In the genomic region with DNA sequence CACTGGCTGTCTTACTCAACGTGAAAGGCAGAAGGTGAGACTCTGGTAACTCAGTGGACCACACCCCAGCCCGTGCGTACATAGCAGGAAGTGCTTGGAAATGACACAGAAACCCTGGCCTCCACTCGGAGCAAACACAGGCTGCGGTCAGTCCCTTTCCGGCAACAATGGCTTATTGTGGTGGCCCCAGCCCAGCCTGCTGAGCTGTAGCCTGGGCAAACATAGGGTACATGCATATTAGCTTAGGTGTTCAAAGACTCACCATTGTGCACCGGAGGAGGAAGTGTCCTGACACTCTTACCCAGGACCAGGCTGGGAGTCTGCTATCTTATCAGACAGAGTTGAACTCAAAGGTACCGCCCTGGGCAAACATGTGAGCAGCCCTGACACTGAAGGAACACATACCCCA, we compare ENCODE assay signal across 10 mouse cellular contexts. TPM values are rescaled to one million over a fixed set of nuclear protein-coding genes. Genes with fewer than 3 reads are reported as not detected.
DNase-seq lines count a peak whose midpoint lies in the region; ATAC-seq and TF ChIP-seq lines count a peak whose summit lies in the region.
"Had no signal": no experiment of that assay in that cellular context is flagged by ENCODE, and none has a peak within 500 bp of the region (broad histone marks: within the 10 kb centered on the region; RNA-seq: fewer than 3 reads in every experiment).

No protein-coding gene starts in this region.

- WGBS in midbrain, embryonic 11.5 days, result 70% methylated on average over 8 of the region's 8 CpGs
- WGBS in midbrain, embryonic 16.5 days, result 75% methylated on average over 8 of the region's 8 CpGs
- 2% methylated on average over 8 of the region's 8 CpGs for WGBS in liver, embryonic 16.5 days (ENCODE audit: insufficient replicate concordance)
- WGBS in small intestine, adult 2 months, result 13% methylated on average over 8 of the region's 8 CpGs

- TF ChIP-seq POLR2A in small intestine, adult 2 months (IDR thresholded peaks at IDR 0.05; ENCODE audit: low read depth, low read length), result no peak

- no peaks in the 10 kb centered on the region for H3K9me3 ChIP-seq in midbrain, embryonic 11.5 days (ENCODE audit: control insufficient read depth, low read length)
- no peaks in the 10 kb centered on the region for H3K9me3 ChIP-seq in midbrain, embryonic 16.5 days (replicated peaks; ENCODE audit: control insufficient read depth, low read length, poor library complexity, severe bottlenecking)
- no peaks in the 10 kb centered on the region for H3K9me3 ChIP-seq in liver, embryonic 16.5 days (replicated peaks; ENCODE audit: control insufficient read depth, low read length)

- peaks cover 8% of the 10 kb centered on the region for H3K4me1 ChIP-seq in midbrain, embryonic 11.5 days (ENCODE audit: control insufficient read depth, insufficient read depth, low read length)
- H3K4me1 ChIP-seq in midbrain, embryonic 16.5 days (ENCODE audit: control insufficient read depth, insufficient read depth, low read length), result peaks cover 10% of the 10 kb centered on the region
- peaks cover 32% of the 10 kb centered on the region for H3K4me1 ChIP-seq in liver, embryonic 16.5 days (ENCODE audit: control insufficient read depth, low read depth, low read length)
- H3K4me1 ChIP-seq in small intestine, adult 2 months (ENCODE audit: control insufficient read depth, insufficient read depth, insufficient read length, low read length), result peaks cover 53% of the 10 kb centered on the region

- H3K4me3 ChIP-seq in midbrain, embryonic 11.5 days (ENCODE audit: low read depth, low read length), result no peak overlapping the region
- no peak overlapping the region for H3K4me3 ChIP-seq in midbrain, embryonic 16.5 days (ENCODE audit: low read depth, low read length)
- H3K4me3 ChIP-seq in liver, embryonic 16.5 days (ENCODE audit: low read depth, low read length), result peak overlapping the region; percentile 9; the same call in 1 of the 2 replicates
- H3K4me3 ChIP-seq in small intestine, adult 2 months (ENCODE audit: low read depth, low read length), result peak overlapping the region; percentile 47

- H3K4me2 ChIP-seq in midbrain, embryonic 11.5 days, result no peak overlapping the region
- H3K4me2 ChIP-seq in midbrain, embryonic 16.5 days (ENCODE audit: low read length), result no peak overlapping the region
- H3K4me2 ChIP-seq in liver, embryonic 16.5 days (ENCODE audit: low read depth, low read length), result peak overlapping the region; percentile 38

- TF ChIP-seq CTCF in small intestine, adult 2 months (IDR thresholded peaks at IDR 0.05; ENCODE audit: extremely low read depth, insufficient read length, insufficient replicate concordance, low read depth, low read length), result no peak

- no peaks in the 10 kb centered on the region for H3K27me3 ChIP-seq in midbrain, embryonic 11.5 days (ENCODE audit: control insufficient read depth, insufficient read depth, low read length)
- no peaks in the 10 kb centered on the region; the same call in 1 of the 2 replicates for H3K27me3 ChIP-seq in midbrain, embryonic 16.5 days (ENCODE audit: control insufficient read depth, insufficient read depth, low read depth, low read length)
- no peaks in the 10 kb centered on the region for H3K27me3 ChIP-seq in liver, embryonic 16.5 days (ENCODE audit: control insufficient read depth, insufficient read depth, low read depth, low read length)
- no peaks in the 10 kb centered on the region for H3K27me3 ChIP-seq in small intestine, adult 2 months (ENCODE audit: control insufficient read depth, insufficient read depth, low read length)

- H3K9ac ChIP-seq in midbrain, embryonic 11.5 days (ENCODE audit: low read length), result no peak overlapping the region
- no peak overlapping the region for H3K9ac ChIP-seq in midbrain, embryonic 16.5 days (ENCODE audit: low read depth, low read length)
- H3K9ac ChIP-seq in liver, embryonic 16.5 days (ENCODE audit: low read depth, low read length), result no peak overlapping the region

- H3K27ac ChIP-seq in midbrain, embryonic 11.5 days (ENCODE audit: low read depth, low read length), result no peak overlapping the region
- no peak overlapping the region for H3K27ac ChIP-seq in midbrain, embryonic 16.5 days (ENCODE audit: low read length)
- H3K27ac ChIP-seq in liver, embryonic 16.5 days (ENCODE audit: low read length), result no peak overlapping the region
- peak overlapping the region; percentile 98 for H3K27ac ChIP-seq in small intestine, adult 2 months (ENCODE audit: insufficient read depth, low read depth, low read length)

- peak; percentile 72 for DNase-seq in midbrain, embryonic 11.5 days (ENCODE audit: low spot score, missing footprints)
- DNase-seq in thymus, postnatal 10 days (ENCODE audit: low spot score in 2 of 2), result no peak
- DNase-seq in left cerebral cortex, adult 11 months (ENCODE audit: low spot score), result no peak
- no peak for DNase-seq in gastrocnemius, postnatal 4 days (ENCODE audit: low spot score in 2 of 2)

- no peaks in the 10 kb centered on the region for H3K36me3 ChIP-seq in midbrain, embryonic 11.5 days (ENCODE audit: control insufficient read depth, insufficient read depth, low read length)
- no peaks in the 10 kb centered on the region for H3K36me3 ChIP-seq in midbrain, embryonic 16.5 days (ENCODE audit: control insufficient read depth, insufficient read depth, low read length)
- no peaks in the 10 kb centered on the region for H3K36me3 ChIP-seq in liver, embryonic 16.5 days (ENCODE audit: control insufficient read depth, insufficient read depth)
- no peaks in the 10 kb centered on the region for H3K36me3 ChIP-seq in small intestine, adult 2 months (ENCODE audit: control insufficient read depth, insufficient read depth, low read length)

- no peak for ATAC-seq in midbrain, embryonic 11.5 days (ENCODE audit: low FRiP score)
- ATAC-seq in midbrain, embryonic 16.5 days, result no peak
- peak; percentile 58 for ATAC-seq in activated CD4-positive, CD25-positive, alpha-beta regulatory T cell, adult 4 months
- ATAC-seq in liver, embryonic 16.5 days (ENCODE audit: low read depth), result no peak

RNA-seq across cellular contexts. Expression of gene Cables2, which starts 3.6 kb away (rescaled TPM):
- polyA plus RNA-seq in midbrain, embryonic 11.5 days (2014; fragmentation: Nextera tagmentation; extraction: Ambion mirVana), result 13.3 and 14.4 TPM in 2 replicates
- polyA plus RNA-seq in midbrain, embryonic 16.5 days (2015; fragmentation: Nextera tagmentation; extraction: Ambion mirVana), result 24.2 and 25.6 TPM in 2 replicates
- 1 to 10 TPM; 5.9 to 7.2 TPM for polyA plus RNA-seq in activated CD4-positive, CD25-positive, alpha-beta regulatory T cell, adult 4 months (2017; shearing (Covaris generic))
- polyA plus RNA-seq in liver, embryonic 16.5 days (2015; fragmentation: Nextera tagmentation; extraction: Ambion mirVana), result 1.3 and 1.7 TPM in 2 replicates
- polyA plus RNA-seq in small intestine, adult 2 months (2012; rRNA removed), result 15.3 and 32.0 TPM in 2 replicates
- total RNA-seq in gastrocnemius, postnatal 4 days (2021), result 10 to 100 TPM; 13.4 to 14.6 TPM

RNA-seq across cellular contexts. Expression of gene Rbbp8nl, which starts 12.8 kb away (rescaled TPM):
- polyA plus RNA-seq in midbrain, embryonic 11.5 days (2014; fragmentation: Nextera tagmentation; extraction: Ambion mirVana), result not detected in 2 replicates
- not detected in 2 replicates for polyA plus RNA-seq in midbrain, embryonic 16.5 days (2015; fragmentation: Nextera tagmentation; extraction: Ambion mirVana)
- polyA plus RNA-seq in activated CD4-positive, CD25-positive, alpha-beta regulatory T cell, adult 4 months (2017; shearing (Covaris generic)), result not detected
- polyA plus RNA-seq in liver, embryonic 16.5 days (2015; fragmentation: Nextera tagmentation; extraction: Ambion mirVana), result not detected in 2 replicates
- polyA plus RNA-seq in small intestine, adult 2 months (2012; rRNA removed), result 1.2 and 1.6 TPM in 2 replicates
- total RNA-seq in gastrocnemius, postnatal 4 days (2021), result not detected
- total RNA-seq: liver, adult 2 months had no signal
- polyA plus RNA-seq: heart, postnatal 0 days; liver, adult 2 months had no signal

RNA-seq across cellular contexts. Expression of gene Rps21, which starts 19.7 kb away (rescaled TPM):
- polyA plus RNA-seq in midbrain, embryonic 11.5 days (2014; fragmentation: Nextera tagmentation; extraction: Ambion mirVana), result 443 and 494 TPM in 2 replicates
- 295 and 298 TPM in 2 replicates for polyA plus RNA-seq in midbrain, embryonic 16.5 days (2015; fragmentation: Nextera tagmentation; extraction: Ambion mirVana)
- polyA plus RNA-seq in activated CD4-positive, CD25-positive, alpha-beta regulatory T cell, adult 4 months (2017; shearing (Covaris generic)), result 1,000 to 10,000 TPM; 1,181 to 1,680 TPM
- polyA plus RNA-seq in liver, embryonic 16.5 days (2015; fragmentation: Nextera tagmentation; extraction: Ambion mirVana), result 262 and 314 TPM in 2 replicates
- 2,052 and 2,413 TPM in 2 replicates for polyA plus RNA-seq in small intestine, adult 2 months (2012; rRNA removed)
- total RNA-seq in gastrocnemius, postnatal 4 days (2021), result 100 to 1,000 TPM; 786 to 791 TPM

RNA-seq across cellular contexts. Expression of gene Lama5, which starts 51.2 kb away (rescaled TPM):
- 3.8 and 3.9 TPM in 2 replicates for polyA plus RNA-seq in midbrain, embryonic 11.5 days (2014; fragmentation: Nextera tagmentation; extraction: Ambion mirVana)
- 1.6 and 2.6 TPM in 2 replicates for polyA plus RNA-seq in midbrain, embryonic 16.5 days (2015; fragmentation: Nextera tagmentation; extraction: Ambion mirVana)
- polyA plus RNA-seq in activated CD4-positive, CD25-positive, alpha-beta regulatory T cell, adult 4 months (2017; shearing (Covaris generic)), result under 1 TPM; 0.28 to 0.59 TPM
- polyA plus RNA-seq in liver, embryonic 16.5 days (2015; fragmentation: Nextera tagmentation; extraction: Ambion mirVana), result 2.0 and 2.6 TPM in 2 replicates
- 36.0 and 41.7 TPM in 2 replicates for polyA plus RNA-seq in small intestine, adult 2 months (2012; rRNA removed)
- 10 to 100 TPM; 32.3 to 42.7 TPM for total RNA-seq in gastrocnemius, postnatal 4 days (2021)

RNA-seq across cellular contexts. Expression of gene Gata5, which starts 57.6 kb away (rescaled TPM):
- not detected in 2 replicates for polyA plus RNA-seq in midbrain, embryonic 11.5 days (2014; fragmentation: Nextera tagmentation; extraction: Ambion mirVana)
- polyA plus RNA-seq in midbrain, embryonic 16.5 days (2015; fragmentation: Nextera tagmentation; extraction: Ambion mirVana), result not detected in 2 replicates
- polyA plus RNA-seq in activated CD4-positive, CD25-positive, alpha-beta regulatory T cell, adult 4 months (2017; shearing (Covaris generic)), result not detected
- polyA plus RNA-seq in liver, embryonic 16.5 days (2015; fragmentation: Nextera tagmentation; extraction: Ambion mirVana), result 0.16 and 0.38 TPM in 2 replicates
- 36.0 and 121 TPM in 2 replicates for polyA plus RNA-seq in small intestine, adult 2 months (2012; rRNA removed)
- under 1 TPM in 1 of 2 experiments, not detected in 1; 0.08 TPM for total RNA-seq in gastrocnemius, postnatal 4 days (2021)

Comparison
In these comparisons a context has a peak if more than half of its experiments do, and no peak if none do; other contexts are left out.
1. H3K4me3 ChIP-seq: peak in liver, embryonic 16.5 days (single experiment) and small intestine, adult 2 months (single experiment); none in midbrain, embryonic 11.5 days (single experiment) and midbrain, embryonic 16.5 days (single experiment).